Mouse (Mus musculus): ENCODE data around the gene Tcf15. TPM values are rescaled to one million over a fixed set of nuclear protein-coding genes. Genes with fewer than 3 reads are reported as not detected.

Tcf15 gene
- not detected for polyA plus RNA-seq (2017; shearing (Covaris generic))

- ATAC-seq: no peak
Observed at GRCm38 (mm10) chr2:152143279-152144157, at the start of gene Tcf15. Gene Tcf15 (plus strand): TSS chr2:152143561.

GRCm38 (mm10) chr2:152094856-152095545, 48.4 kb upstream of the Tcf15 start:
- ATAC-seq: no peak

DNA sequence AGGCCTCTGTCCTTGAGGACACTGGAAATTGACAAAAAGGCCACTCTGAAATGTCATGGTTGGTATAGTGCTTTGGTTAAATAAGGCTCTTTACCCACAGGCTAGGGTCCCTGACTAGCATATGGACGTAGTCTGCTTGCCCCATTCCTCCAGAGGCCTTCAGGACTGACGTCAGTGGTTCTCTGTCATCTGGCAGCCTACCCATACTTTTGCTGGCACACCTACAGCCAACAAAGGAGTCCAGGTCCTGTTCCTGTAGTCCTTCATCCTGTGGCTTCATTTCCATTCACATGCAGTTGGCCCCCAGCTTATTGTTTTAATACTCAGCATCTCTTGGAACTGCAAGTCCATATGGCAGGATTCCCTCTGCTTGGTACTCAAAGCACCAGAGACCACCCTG, 46.4 kb upstream of the Tcf15 start:
- no peak for ATAC-seq

DNA sequence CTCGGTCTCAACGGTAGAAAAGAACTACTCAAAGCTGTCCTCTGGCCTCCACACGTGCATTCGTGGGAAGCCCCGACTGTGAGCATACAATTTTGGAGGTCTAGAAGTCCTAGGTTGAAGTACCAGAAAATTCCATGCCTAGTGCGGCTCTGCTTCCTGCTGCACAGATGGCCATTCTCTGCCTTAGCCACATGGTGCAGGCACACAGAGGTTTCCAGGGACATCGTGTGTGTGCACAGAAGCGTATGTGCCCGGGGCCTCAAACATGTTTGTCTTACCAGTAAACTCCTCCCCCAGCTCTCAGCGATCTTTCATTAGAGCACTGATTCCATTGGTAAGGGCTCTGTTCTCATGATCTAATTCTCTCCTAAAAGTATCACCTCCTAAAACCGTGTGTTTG, 45.4 kb upstream of the Tcf15 start:
- ATAC-seq: no peak

DNA sequence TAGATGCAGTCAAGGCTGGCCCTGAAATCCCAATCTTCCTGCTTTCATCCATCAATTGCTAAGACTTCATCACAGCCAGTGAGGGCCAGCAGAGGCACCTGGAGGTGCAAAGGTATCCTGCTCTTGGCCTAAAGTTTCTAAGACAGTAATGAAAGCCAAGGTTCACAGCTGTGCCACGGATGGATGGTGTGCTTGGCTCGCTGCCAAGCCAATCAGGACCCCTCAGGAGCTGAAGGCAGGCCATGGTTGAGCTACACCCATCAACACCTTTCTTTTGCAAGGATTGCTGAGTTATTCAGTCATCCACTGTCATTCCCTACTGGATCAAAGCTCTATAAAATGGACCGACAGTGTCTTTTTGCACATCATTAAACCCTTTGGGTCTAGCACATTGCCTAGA, 43.8 kb upstream of the Tcf15 start:
- ATAC-seq: no peak

DNA sequence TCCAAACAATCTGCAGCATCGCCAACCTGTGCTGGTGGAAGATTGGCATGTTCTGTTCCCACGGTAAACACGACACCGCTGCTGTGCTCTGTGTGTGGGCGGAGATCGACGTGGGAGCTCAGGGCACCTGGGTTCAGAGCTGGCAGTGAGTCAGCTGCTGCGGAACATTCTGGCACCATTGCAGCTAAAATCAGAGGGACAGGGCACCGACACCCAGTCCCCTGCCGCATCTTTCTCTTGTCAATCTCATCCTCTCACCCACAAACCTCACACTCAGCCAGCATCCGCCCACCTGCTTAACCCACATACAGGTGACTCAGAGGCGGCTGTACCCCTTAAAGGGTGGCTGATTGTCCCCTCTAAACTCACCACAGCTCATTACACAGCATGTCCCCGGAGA, 41.6 kb upstream of the Tcf15 start:
- ATAC-seq: peak; percentile 10

DNA sequence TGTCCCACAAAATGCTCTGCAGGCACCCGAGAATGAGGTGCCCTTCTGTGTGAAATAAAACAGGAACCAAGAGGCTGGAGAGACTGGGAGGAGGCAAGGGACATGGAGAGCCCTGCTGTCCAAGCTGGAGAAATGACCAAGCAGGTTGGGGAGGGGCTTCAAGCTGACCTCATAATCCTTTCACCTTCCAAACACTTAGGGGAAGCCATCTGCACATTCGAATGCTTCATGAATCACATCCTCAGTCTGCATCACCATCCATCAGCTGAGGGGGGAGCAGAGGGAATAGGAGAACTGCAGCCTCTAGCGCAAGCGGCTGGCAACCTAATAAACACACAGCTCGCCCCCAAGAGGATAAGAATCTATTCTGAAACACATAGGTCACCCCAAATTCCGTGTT, 41.0 kb upstream of the Tcf15 start:
- ATAC-seq: no peak

DNA sequence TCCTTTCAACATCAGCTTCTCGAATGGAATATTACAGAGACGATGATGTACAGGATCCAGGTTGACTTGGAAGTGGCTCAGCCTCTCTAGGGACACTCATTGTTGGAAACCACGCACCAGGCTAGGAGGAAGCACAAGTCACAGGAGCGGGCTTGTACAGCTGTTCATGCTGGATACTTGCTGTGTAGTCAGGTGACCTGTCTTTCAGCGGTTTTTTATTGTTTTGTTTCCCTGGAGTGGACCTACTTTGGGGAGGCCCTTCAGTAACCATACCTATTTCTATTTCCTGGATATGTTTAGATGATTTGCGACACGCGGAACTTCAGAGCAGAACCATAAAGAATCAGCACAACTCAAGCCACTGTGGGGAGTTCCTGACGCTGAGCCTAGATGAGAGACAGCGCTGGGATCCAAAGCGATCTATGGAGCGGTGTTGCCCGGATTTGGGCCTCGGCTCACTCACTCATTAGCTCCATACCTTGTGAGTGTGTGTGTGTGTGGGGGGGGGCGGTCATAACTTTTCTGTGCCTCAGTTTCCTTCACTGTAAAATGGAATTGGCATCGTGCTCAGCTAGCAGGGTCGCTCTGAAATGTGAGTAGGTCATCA, 38.5 kb upstream of the Tcf15 start:
- ATAC-seq: peak; percentile 15

DNA sequence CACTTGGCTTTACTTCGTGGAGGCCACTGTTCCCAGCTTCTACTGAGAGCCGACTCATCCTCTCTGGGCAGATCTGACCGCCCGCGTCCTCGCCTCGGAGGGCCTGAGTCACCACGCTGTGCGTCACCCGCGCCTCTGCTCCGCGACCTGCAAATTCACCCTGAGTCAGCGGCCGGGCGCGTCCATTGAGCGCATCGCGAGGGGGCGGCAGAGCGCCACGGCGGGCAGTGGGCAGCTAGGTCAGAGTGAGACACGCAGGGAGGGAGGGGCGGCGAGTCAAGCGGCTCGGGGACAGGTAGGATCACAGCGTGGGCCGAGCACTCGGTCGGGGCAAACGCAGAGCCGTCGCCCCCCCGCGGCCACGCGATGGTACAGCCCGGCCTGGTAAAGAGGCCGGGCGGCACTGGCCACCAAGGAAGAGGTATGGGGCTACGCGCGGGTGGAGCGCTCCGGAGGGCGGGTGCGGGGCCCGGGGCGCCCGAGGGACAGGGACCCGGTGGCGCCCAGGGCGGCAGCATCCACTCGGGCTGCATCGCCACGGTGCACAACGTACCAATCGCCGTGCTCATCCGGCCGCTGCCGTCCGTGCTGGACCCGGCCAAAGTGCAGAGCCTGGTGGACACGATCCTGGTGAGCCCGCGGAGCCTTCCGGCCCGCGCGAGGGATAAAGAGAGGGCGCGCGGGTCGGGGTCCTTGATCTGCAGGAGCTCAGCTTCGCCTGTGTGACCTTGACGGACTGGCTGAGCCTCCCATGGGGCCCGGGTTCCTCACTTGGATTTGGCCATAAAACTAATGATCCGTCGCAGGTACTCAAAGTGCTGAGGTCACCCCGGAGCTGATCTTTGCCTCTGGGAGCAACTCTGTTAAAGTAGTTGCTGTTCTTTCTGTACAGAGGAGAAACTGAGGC, 37.8 kb upstream of the Tcf15 start, which contains the start of gene Srxn1:
Gene Srxn1, plus strand, starts transcription at position 199 of the 907 bp plus-strand sequence.
- peak; percentile 80 for ATAC-seq

DNA sequence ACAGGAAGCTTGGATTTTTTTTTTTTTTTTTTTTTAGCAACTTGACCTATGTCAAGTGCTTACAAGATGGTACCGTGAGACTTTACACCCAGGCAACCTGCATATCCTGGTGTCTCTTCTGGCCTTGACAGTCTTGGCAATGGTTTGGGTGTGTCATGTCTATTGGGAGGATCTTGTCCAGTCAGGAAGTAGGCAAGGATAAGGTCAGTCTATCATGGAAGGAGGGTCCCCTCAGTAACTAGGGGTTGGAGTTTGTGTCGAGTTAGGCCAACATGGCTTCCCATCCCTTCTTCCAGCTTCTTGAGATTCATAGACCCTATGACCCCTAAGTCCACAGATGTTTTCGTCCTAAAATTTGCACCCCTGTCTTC, 37.2 kb upstream of the Tcf15 start:
- no peak for ATAC-seq

DNA sequence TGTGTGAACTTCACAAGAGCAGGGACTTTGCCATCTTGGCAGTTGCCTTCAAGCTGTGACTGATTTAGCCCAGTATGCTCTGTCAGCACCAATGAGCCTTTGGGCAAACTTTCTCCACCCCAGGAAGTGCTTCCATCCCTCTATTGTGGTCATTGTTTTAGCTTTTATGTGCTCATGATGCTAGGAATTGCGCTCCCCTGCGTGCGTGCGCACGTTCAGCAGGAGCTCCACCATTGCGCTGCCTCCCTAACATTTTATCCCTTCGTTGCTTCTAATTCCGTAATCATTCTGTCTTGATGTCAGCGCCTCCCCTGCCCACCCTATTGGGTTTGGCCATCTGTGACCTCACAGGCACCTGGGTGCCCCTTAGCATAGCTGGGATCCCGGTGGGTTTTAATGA, 36.8 kb upstream of the Tcf15 start:
- no peak for ATAC-seq

GRCm38 (mm10) chr2:152108702-152109101, 34.7 kb upstream of the Tcf15 start:
- ATAC-seq: no peak

- no peak for ATAC-seq
Observed at GRCm38 (mm10) chr2:152109386-152109785, 34.0 kb upstream of the Tcf15 start.

DNA sequence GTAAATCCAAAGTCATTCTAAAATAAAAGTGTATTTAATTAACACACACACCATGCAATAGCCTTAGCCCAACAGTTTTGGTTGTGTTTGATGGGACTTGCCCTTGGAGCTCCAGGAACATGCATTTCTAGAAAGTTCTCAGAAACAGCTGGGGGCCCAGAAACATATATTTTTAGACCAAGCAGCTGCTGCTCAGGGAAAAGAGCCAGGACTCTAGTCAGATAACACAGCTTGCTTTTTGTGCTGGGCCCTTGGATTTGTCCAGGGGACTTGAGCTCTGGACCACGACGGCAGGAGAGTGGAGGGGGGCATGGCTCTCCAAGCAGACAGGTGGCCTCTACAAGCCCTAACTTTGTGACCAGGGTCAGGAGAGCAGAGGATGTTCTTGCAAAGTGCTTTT, 32.0 kb upstream of the Tcf15 start:
- ATAC-seq: no peak

DNA sequence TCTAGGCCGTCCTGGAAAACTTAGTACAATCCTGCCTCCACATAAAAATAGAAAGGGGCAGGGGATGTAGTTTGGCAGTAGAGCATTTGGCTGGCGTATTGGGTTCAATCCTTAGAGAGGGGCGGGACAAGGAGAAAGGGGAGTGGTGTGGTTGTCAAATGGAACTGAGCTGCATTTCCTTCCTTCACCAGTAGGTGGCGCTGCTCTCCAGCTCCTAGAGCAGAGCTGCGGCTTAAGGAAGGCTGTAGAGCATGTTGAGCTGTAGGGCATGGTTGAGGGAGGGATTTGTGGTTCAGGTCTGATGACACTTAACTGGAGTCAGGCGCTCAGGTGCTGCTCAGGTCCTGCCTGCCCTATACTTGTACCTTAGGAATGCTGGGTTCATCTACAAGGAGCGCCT, 31.4 kb upstream of the Tcf15 start:
- peak; percentile 82 for ATAC-seq

DNA sequence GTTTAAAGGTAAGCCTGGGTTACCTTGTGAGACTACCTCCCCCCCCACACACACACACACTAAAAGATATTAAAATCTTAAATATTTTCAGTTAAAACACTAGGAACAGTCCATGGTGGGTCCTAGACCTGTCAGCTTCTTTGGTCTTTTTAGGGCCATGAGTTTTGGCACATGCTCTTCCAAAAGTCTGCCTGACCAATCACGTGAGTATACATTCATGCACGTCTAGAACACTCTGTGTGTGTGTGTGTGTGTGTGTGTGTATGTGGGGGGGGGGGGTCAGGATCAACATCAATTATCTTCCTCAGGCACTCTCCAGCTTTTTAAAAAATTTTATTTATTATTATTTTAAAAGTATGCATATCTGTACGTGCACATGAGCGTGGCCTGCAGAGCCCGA, 30.9 kb upstream of the Tcf15 start:
- ATAC-seq: no peak

DNA sequence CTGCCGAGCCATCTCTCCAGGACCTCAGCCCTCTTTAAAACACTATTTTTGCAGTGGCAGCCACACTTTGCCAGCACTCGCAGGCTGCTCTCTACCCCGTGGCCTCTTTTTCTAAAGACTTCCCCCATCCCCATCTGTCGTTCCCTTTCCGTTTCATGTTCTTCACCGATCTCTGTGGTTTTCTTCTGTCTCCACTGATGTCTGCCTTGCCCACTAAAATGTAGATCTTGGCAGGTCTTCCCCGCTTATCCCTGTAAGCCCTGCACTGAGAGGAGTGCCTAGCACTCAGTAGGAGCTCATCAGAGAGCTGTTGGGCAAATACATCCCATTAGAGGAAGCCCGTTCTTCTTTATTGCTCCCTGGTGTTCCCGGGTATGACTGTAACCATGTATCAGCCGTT, 30.4 kb upstream of the Tcf15 start:
- no peak for ATAC-seq

- ATAC-seq: no peak
Observed at GRCm38 (mm10) chr2:152114057-152114975, 29.0 kb upstream of the Tcf15 start.

DNA sequence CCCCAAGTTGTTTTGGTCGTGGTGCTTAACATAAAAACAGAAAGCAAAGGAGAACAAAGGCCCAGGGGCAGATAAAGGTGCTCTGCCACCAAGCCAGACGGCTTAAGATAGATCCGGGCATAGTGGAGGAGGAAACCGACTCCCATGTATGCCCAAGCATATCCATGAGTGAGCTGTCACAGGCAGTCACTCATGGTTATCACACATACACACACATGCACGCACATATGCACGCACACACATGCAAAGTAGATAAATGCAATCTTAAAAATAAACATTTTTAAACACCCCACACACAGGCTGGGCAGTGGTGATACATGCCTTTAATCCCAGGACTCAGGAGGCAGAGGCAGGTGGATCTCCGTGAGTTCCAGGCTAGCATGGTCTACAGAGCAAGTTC, 25.7 kb upstream of the Tcf15 start:
- ATAC-seq: no peak

GRCm38 (mm10) chr2:152119228-152119865, 24.0 kb upstream of the Tcf15 start:
- ATAC-seq: no peak

DNA sequence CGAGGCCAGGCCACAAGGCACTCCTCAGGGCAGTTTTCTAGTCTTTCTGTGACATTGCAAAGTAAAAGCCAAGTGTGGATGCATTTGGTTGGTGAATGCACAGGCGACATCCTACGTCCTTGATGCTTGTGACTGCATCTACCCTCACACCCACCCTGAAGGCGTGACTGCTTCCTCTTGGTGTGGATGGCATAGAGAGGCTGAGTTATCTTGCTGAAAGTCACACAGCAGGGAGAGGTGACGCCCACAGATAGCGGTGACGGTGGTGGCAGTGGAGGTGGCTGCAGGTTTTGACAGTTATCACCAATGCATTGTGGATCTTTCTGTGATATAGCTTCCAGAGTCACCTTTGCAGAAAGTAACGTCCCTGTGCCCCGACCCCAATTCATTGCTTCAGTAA, 20.5 kb upstream of the Tcf15 start:
- ATAC-seq: no peak

Data from inflammation-experienced regulatory T-cells, adult 6 months (primary cell).